In the genomic region with DNA sequence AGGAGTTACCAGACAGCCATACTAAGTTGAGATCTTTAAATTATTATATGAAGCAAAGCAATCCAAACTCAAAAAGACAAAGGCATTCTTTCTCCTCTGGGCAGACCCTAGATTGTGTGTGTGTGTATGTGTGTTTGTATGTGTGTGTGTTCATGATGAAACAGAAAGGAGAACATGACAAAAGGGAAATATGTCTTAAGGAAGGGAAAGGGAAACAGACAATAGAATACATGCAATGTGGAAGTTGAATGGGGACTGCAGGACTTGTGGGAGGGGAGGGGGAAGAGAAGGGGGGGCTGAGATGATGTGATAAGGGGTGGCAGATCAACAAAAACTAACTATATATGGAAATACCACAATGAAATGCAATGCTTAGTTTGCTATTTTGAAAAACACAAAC, we compare ENCODE assay signal across 16 mouse cellular contexts.
"Had no signal": no experiment of that assay in that cellular context is flagged by ENCODE, and none has a peak within 500 bp of the region (broad histone marks: within the 10 kb centered on the region; RNA-seq: fewer than 3 reads in every experiment).

No protein-coding gene starts in this region.

- H3K36me3 ChIP-seq: neural tube, embryonic 12.5 days; neural tube, embryonic 13.5 days; stomach, embryonic 15.5 days had no signal

- H3K27ac ChIP-seq: neural tube, embryonic 12.5 days; neural tube, embryonic 13.5 days; stomach, embryonic 15.5 days; stomach, postnatal 0 days had no signal

- H3K9ac ChIP-seq: neural tube, embryonic 12.5 days; neural tube, embryonic 13.5 days; stomach, embryonic 15.5 days had no signal

- H3K4me3 ChIP-seq: neural tube, embryonic 12.5 days; neural tube, embryonic 13.5 days; stomach, embryonic 15.5 days had no signal

- H3K4me1 ChIP-seq: neural tube, embryonic 12.5 days; neural tube, embryonic 13.5 days; stomach, embryonic 15.5 days had no signal

- H3K4me2 ChIP-seq: neural tube, embryonic 12.5 days; neural tube, embryonic 13.5 days; stomach, embryonic 15.5 days had no signal

- H3K27me3 ChIP-seq: neural tube, embryonic 12.5 days; neural tube, embryonic 13.5 days; stomach, embryonic 15.5 days had no signal

- DNase-seq: retina, postnatal 1 day; right cerebral cortex, adult 18-20 months; right cerebral cortex, postnatal 14 days; right cerebral cortex, postnatal 25 days; right cerebral cortex, postnatal 4 days; spleen, adult 18-20 months; thymus, adult 18-20 months; thymus, adult 2 months; thymus, postnatal 14 days; thymus, postnatal 25 days; thymus, postnatal 36 days; thymus, postnatal 4 days had no signal

- H3K9me3 ChIP-seq: neural tube, embryonic 12.5 days; stomach, embryonic 15.5 days had no signal
